Mouse (Mus musculus) heart, adult 9 months (tissue): ENCODE data around the gene Robo3.

ENCODE experiments used
- DNase-seq, 2 experiments: peaks; one replicate each; pipeline ENCODE4 v3.0.0; 2022; ENCODE audit warnings: low spot score in 2 of 2

Gene Robo3

DNA sequence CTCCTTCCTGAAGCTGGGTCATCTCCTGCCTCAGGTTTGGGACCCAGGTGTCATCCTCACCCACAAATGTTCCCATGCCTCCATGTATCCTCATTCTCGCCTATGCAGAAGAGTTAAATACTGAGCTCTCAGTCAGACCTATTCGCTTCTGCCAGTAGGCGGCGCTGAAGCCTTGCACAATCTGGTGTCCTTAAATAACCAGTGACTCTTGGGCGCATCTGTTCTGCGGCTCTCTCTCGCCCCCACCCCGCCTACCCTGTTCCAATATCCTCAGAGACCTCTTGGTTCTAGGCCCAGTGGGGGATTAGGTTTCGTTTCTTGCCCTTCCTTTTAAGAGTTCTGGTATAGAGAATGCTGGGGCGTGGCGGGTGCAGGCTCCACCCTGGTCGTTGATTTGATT is 2.5 kb downstream of the Robo3 start:
- peak; percentile 58 to 78 for DNase-seq

DNA sequence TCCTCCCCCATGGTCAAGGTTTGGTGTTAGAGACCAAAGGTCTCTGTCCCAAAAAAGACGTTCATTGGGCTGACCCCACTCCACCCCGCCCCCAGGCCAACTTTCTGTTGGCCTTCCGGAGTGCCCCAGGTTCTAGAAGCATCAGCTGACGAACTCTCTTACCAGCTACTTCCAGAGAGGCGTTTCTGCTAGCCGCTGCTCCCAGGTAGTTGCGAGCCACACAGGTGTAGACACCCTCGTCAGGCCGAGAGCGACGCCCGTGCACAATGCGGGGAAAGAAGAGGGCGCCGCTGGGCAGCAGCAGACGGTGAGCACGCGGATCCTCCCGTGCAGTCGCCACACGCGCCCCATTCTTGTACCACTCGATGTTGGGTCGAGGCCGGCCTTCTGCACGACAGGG is 3.7 kb downstream of the Robo3 start:
- DNase-seq: no peak

GRCm38 (mm10) chr9:37421239-37421638 is 11.8 kb downstream of the Robo3 start:
- DNase-seq: no peak

GRCm38 (mm10) chr9:37420676-37421075 is 12.4 kb downstream of the Robo3 start:
- peak; percentile 82 to 84 for DNase-seq

GRCm38 (mm10) chr9:37418791-37419190 is 14.3 kb downstream of the Robo3 start:
- no peak for DNase-seq

DNA sequence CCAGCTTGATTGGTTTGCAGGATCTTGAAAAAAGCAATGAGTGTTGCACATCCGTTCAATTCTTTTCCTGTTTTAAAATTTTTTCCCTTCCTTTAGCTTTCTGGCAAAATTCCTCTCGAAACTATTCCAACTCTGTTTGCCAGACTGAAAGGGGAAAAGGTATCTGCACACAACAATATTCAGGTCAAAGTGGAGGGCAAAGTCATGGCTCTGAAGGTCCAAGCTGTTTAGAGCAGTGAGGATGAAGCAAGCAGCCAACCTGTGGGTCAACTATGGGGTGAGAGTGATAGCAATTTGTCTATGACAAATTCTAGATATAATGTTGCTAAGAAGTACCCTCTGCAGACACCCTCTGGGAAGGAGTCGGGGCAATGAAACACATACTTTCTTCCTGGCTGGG is 18.4 kb downstream of the Robo3 start:
- DNase-seq: no peak

GRCm38 (mm10) chr9:37412989-37413388 is 20.1 kb downstream of the Robo3 start:
- DNase-seq: no peak

DNA sequence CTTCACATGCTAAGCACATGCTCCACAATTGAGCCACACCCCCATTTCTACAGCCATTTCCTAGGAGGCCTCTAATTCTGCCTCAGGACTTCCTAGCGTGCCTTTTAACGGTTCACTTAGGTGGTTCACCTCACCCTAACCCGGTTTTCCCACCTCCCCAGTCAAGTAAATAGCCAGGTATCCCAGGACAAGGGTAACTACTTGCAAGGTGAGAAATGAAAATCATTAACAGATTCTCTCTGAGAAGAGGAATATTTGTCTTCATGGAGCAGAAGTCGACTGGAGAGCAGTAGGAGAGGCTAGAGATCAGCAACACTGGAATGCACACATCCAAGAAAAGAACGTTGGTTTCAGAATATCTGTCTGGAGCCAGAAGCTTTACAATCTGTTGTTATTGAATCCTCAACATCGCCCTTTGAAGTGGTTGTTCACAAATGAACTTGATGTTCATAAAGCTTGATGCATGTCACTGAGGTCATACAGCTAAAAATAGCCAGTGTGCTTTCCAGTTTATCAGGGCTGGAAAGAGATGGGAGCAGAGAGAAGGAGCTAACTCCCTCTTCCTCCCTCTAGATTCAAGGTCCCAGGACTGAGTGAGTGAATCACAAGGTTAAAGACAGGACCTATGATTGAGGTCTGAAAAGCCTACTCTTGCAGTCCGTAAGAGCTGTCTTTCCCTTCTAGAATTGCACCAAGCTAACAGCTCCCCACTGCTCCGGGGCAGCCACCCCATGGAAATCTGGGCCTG is 23.2 kb downstream of the Robo3 start:
- no peak for DNase-seq

DNA sequence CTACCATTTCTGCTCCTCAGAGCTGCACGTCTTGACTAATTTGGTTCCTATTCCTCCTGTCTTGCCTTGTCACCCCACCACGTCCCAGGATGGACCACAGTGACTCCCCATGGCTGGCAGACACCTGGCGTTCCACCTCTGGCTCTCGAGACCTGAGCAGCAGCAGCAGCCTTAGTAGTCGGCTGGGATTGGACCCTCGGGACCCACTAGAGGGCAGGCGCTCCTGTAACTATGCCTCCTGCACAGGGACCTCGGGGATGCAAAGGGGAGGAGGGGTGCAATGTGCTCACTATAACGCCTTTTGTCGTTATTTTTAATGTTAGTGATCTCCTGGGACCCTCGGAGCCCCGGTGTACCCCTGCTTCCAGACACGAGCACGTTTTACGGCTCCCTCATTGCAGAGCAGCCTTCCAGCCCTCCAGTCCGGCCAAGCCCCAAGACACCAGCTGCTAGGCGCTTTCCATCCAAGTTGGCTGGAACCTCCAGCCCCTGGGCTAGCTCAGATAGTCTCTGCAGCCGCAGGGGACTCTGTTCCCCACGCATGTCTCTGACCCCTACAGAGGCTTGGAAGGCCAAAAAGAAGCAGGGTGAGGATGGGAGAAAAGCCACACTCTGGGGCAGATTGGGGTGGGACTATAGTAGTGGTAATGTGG is 25.1 kb downstream of the Robo3 start:
- DNase-seq: peak in 1 of 2 experiments; percentile 40

DNA sequence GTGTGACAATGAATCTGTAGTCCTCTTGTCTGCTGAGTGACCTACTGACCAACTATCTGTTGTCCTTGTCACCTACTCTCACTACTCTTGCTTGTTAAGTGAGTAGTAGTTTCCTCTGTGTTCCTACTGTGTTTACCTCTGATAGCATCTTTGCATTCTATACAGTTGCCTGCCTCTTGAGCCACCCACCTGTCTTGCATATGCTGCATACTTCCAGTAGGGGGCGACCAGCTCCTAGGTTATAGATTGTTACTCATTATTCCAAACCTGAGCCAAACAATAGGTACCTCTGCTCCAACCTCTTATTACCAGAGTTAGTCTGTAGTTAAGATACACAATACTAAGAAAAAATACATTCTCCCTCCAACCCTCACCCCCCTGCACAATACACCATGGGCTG is 26.7 kb downstream of the Robo3 start:
- DNase-seq: no peak

- DNase-seq: no peak
Measured at GRCm38 (mm10) chr9:37403011-37403410, 30.0 kb downstream of the Robo3 start.

DNA sequence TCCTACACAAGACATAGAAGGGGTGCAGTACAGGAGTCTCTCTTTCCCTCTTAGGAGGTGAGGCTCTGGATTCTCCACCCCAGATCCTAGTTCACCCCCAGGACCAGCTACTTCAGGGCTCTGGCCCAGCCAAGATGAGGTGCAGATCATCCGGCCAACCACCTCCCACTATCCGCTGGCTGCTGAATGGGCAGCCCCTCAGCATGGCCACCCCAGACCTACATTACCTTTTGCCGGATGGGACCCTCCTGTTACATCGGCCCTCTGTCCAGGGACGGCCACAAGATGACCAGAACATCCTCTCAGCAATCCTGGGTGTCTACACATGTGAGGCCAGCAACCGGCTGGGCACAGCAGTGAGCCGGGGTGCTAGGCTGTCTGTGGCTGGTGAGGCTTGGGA is 30.5 kb downstream of the Robo3 start:
- no peak for DNase-seq

DNA sequence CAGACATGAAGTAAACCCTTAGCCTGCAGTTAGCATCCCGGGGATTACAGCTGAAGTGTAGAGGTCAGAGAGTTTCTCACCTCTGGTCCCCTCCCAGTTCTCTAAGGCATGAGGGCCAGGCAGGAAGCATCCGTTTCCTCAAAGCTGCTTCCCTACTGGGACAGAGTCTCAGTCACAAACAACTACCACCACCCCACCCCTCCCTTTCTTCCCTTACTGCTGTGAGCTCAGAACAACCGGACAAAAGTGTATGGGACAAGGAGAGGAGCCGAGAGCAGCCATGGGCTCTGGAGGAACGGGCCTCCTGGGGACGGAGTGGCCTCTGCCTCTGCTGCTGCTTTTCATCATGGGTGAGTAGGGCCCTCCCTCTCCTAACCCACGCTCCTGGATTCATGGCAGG is 31.2 kb downstream of the Robo3 start, which contains the start of gene Robo4:
TSS of gene Robo4 (plus strand) at position 96 of the 400 bp plus-strand sequence.
- DNase-seq: peak; percentile 55 to 83

GRCm38 (mm10) chr9:37400585-37400984 is 32.5 kb downstream of the Robo3 start:
- peak; percentile 64 to 82 for DNase-seq

DNA sequence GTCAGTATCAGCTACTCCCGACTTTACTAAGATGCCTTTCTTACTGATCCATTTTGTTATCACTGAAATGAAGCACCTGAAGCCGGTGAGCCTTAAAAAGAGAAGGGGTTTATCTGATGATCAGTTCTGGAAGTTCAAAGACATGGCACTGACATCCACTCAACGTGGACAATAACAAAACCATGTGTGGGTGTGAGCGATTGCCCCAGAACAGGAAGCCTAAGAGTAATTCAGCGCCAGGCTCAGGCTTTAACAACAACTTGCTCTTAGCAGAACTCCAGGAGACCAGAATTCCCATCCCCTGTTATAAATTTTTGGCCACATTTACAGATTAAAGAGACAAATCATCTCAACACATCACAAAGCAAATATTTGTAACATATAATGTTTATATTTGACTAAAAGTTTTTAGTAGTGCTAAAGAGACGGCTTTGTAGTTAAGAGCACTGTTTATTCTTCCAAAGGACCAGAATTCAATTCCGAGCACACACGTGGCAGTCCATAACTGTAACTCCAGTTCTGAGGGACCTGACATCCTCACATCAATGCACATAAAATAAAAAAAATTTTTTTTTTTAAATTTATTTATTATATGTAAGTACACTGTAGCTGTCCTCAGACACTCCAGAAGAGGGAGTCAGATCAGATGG is 39.4 kb downstream of the Robo3 start:
- no peak for DNase-seq

- no peak for DNase-seq
Measured at GRCm38 (mm10) chr9:37392071-37392470, 41.0 kb downstream of the Robo3 start.

DNA sequence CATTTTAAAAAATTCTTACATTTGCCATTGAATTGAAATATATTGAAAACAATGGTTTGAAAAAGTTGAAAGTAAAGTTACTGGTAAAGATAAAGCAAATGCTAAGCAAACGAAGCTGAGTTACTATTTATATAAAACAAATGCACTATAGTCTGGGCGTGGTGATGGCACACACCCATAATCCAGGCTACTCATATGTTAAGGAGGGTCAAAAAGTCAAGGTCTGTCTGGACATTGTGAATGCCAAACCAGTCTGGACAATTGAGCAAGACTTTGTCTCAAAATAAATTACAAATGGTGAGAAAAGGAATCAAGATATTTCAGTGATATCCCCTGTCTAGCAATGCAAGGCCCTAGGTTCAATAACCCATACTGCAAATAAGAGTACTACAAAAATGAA is 42.2 kb downstream of the Robo3 start:
- no peak for DNase-seq

- peak in 1 of 2 experiments; percentile 26 for DNase-seq
Measured at GRCm38 (mm10) chr9:37384284-37385182, 48.5 kb downstream of the Robo3 start.

DNA sequence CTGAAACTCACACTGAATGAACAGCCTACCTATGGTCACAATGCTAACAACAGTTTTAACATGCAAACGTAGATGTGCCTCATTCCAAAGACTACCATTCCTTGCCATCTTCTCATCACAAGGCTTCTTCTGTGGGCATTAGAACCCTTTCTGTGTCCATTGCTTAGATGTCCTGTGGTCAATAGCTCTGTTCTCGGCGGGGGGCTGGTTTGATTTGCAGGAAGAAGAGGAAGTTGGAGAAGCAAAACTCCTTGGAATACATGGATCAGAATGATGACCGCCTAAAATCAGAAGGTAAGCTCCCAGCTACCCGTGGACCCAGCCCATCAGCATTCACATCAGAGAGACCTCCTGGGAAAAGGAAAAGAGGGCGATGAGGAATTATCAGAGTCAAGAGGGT is 49.9 kb downstream of the Robo3 start:
- DNase-seq: no peak

DNA sequence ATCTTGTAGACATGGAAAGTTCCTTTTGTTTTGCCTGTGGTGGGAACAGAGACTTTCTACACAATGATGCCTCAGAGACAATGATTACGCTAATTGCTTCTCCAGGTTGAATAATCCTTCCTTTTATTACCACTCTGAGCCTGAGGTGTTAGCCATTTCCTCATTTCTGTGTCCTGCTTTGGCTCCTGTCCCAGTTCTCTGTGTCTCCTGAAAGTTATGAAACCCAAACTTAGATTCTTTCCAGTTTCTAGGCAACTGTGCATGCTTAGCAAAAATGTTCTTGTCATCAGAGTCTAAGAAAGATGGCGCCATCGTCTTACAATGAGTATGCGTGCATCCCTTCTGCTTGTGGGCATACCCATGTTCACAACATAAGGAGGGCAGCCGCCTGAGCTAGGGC is 57.3 kb downstream of the Robo3 start:
- peak; percentile 26 to 45 for DNase-seq

- DNase-seq: no peak
Measured at GRCm38 (mm10) chr9:37371232-37371801, 61.7 kb downstream of the Robo3 start.
